Mouse (Mus musculus): ENCODE measurements around the gene Jade2. TPM values are rescaled to one million over a fixed set of nuclear protein-coding genes. Genes with fewer than 3 reads are reported as not detected.
A peak's percentile ranks its signal among the peaks of the same experiment; 100 is the strongest.

Jade2 gene
- polyA plus RNA-seq, 1 experiment from 2014 or later, result 0.65 TPM

DNA sequence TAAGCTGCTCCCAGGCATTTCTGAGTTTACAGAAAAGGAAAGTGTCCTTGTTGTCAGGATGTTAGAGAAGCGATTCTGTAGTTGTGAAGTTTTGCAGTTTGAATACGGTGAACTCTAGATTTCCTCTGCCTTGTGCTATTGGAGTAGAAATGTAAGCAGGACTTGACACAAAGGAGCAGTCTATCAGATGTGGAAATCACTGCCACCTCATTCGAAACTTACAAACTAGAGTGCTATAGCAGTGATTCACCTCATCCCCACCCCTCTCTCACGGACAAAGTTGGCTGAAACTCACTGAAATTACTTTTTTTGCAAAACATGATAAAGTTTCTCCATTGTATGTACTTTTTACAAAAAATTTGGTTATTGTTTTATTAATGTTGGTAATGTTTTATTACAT is 92.6 kb downstream of the Jade2 start:
- no peaks in the 10 kb centered on the region for H3K36me3 ChIP-seq (ENCODE audit: control insufficient read depth, insufficient read depth, low read length)
- H3K27ac ChIP-seq (ENCODE audit: low read length), result no peak overlapping the region
- no peaks in the 10 kb centered on the region for H3K9me3 ChIP-seq (replicated peaks; ENCODE audit: control insufficient read depth, low read length, poor library complexity, severe bottlenecking)
- no peak overlapping the region for H3K9ac ChIP-seq (ENCODE audit: low read depth, low read length)
- H3K27me3 ChIP-seq (ENCODE audit: control insufficient read depth, insufficient read depth, low read depth, low read length), result peaks cover 6% of the 10 kb centered on the region; the same call in 1 of the 2 replicates
- peaks cover 22% of the 10 kb centered on the region for H3K4me1 ChIP-seq (ENCODE audit: control insufficient read depth, insufficient read depth, low read length)
- H3K4me2 ChIP-seq (ENCODE audit: low read length), result peak overlapping the region; percentile 88
- WGBS, result 91% methylated on average over 4 of the region's 4 CpGs
- no peak for ATAC-seq
- peak overlapping the region; percentile 92; the same call in 1 of the 2 replicates for H3K4me3 ChIP-seq (ENCODE audit: low read depth, low read length)

DNA sequence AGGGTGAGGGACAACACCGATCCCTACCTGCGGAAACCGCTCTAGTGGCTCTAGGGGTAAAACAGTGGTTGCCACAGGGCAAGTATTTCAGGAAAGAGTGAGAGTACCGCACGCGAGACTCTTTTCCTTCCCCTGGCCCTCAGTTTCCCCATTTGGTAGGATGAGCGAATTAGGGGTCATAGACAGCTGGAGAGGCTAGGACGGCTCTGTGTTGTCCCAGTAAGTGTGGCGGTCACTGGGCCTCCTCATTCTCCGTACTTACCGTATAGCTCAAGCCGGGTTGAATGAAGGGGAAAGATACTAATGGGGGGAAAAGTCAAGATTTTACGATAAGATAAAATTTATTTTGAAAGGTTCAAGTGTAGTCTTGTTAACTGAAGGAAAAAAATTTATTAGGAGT is 93.5 kb downstream of the Jade2 start:
- Histone ChIP-seq H3K4me3 (ENCODE audit: low read depth, low read length) (peak overlapping the region; percentile 92), H3K4me1 (ENCODE audit: control insufficient read depth, insufficient read depth, low read length) (peaks cover 22% of the 10 kb centered on the region), H3K9me3 (replicated peaks; ENCODE audit: control insufficient read depth, low read length, poor library complexity, severe bottlenecking) (no peaks in the 10 kb centered on the region), H3K27ac (ENCODE audit: low read length) (0 out of 2 replicates have a peak overlapping the region, but pooled peaks have one; percentile 11), H3K36me3 (ENCODE audit: control insufficient read depth, insufficient read depth, low read length) (no peaks in the 10 kb centered on the region), H3K4me2 (ENCODE audit: low read length) (peak overlapping the region; percentile 88), H3K27me3 (ENCODE audit: control insufficient read depth, insufficient read depth, low read depth, low read length) (peaks cover 6% of the 10 kb centered on the region; the same call in 1 of the 2 replicates), H3K9ac (ENCODE audit: low read depth, low read length) (peak overlapping the region; percentile 90)
- WGBS, result 8% methylated on average over 13 of the region's 13 CpGs
- peak; percentile 62; the same call in 1 of the 2 replicates for ATAC-seq

Other genes with a start within 250 kb of the Jade2 start
- 83.7 and 85.9 TPM in 2 replicates for gene Nhp2, start 237.9 kb downstream of the Jade2 start, polyA plus RNA-seq (2015; fragmentation: Nextera tagmentation; extraction: Ambion mirVana)
- gene Rmnd5b, start 221.8 kb downstream of the Jade2 start, polyA plus RNA-seq (2015; fragmentation: Nextera tagmentation; extraction: Ambion mirVana), result 80.0 and 82.7 TPM in 2 replicates
- 19.6 and 22.3 TPM in 2 replicates for gene N4bp3, start 206.8 kb downstream of the Jade2 start, polyA plus RNA-seq (2015; fragmentation: Nextera tagmentation; extraction: Ambion mirVana)
- 1.2 TPM in 2 replicates for gene D930048N14Rik, start 206.7 kb downstream of the Jade2 start, polyA plus RNA-seq (2015; fragmentation: Nextera tagmentation; extraction: Ambion mirVana)
- 91.5 and 106 TPM in 2 replicates for gene 0610009B22Rik, start 168.8 kb downstream of the Jade2 start, polyA plus RNA-seq (2015; fragmentation: Nextera tagmentation; extraction: Ambion mirVana)
- gene Sec24a, start 94.0 kb downstream of the Jade2 start, polyA plus RNA-seq (2015; fragmentation: Nextera tagmentation; extraction: Ambion mirVana), result 15.2 and 16.5 TPM in 2 replicates
- gene Sar1b, start 94.0 kb downstream of the Jade2 start, polyA plus RNA-seq (2015; fragmentation: Nextera tagmentation; extraction: Ambion mirVana), result 184 and 206 TPM in 2 replicates
- gene Cdkn2aipnl, start 110.0 kb upstream of the Jade2 start, polyA plus RNA-seq (2015; fragmentation: Nextera tagmentation; extraction: Ambion mirVana), result 125 and 134 TPM in 2 replicates
- gene Ube2b, start 143.1 kb upstream of the Jade2 start, polyA plus RNA-seq (2015; fragmentation: Nextera tagmentation; extraction: Ambion mirVana), result 237 and 256 TPM in 2 replicates
- gene Cdkl3, start 146.6 kb upstream of the Jade2 start, polyA plus RNA-seq (2015; fragmentation: Nextera tagmentation; extraction: Ambion mirVana), result 33.8 and 34.4 TPM in 2 replicates
- gene Ppp2ca, start 241.0 kb upstream of the Jade2 start, polyA plus RNA-seq (2015; fragmentation: Nextera tagmentation; extraction: Ambion mirVana), result 122 and 123 TPM in 2 replicates